Mouse (Mus musculus) kidney, postnatal 36 days (tissue): ENCODE measurements at regions not wholly inside any gene's neighbourhood (a gene's known extent, or its start where the extent isn't known, plus 50 kb on each side); places are given as distances from the start of the nearest gene placed in this dataset.

Experiments
- DNase-seq, 2 experiments: peaks; one replicate each; pipeline ENCODE4 v3.0.0; 2021 to 2022; ENCODE audit warnings: mixed read lengths in 2 of 2

GRCm38 (mm10) chr1:164874446-164874845 lies 60.9 kb downstream of the Xcl1 start:
- peak; percentile 19 to 64 for DNase-seq
